Mouse (Mus musculus) 416B (cell line): ENCODE results near the gene Mest.

Experiments
- DNase-seq: peaks from one replicate; pipeline ENCODE4 v3.0.0; 2011; ENCODE audit warnings: low read depth

Mest gene

GRCm38 (mm10) chr6:30709115-30709514 is 14.2 kb upstream of the Mest start:
- no peak for DNase-seq

GRCm38 (mm10) chr6:30710371-30711364 is 12.7 kb upstream of the Mest start:
- no peak for DNase-seq

GRCm38 (mm10) chr6:30711365-30711763 is 12.0 kb upstream of the Mest start:
- DNase-seq = no peak

- peak; percentile 60 for DNase-seq
Observed at GRCm38 (mm10) chr6:30712484-30712883, 10.9 kb upstream of the Mest start.

- DNase-seq = no peak
Observed at GRCm38 (mm10) chr6:30713455-30713854, 9.9 kb upstream of the Mest start.

GRCm38 (mm10) chr6:30713896-30714295 is 9.5 kb upstream of the Mest start:
- DNase-seq = no peak

GRCm38 (mm10) chr6:30714891-30715471 is 8.4 kb upstream of the Mest start:
- no peak for DNase-seq

- no peak for DNase-seq
Observed at GRCm38 (mm10) chr6:30716796-30717195, 6.6 kb upstream of the Mest start.

- DNase-seq = no peak
Observed at GRCm38 (mm10) chr6:30722385-30723164, 772 bp upstream of the Mest start.

GRCm38 (mm10) chr6:30730301-30730971 is 7.1 kb downstream of the Mest start:
- DNase-seq = no peak

GRCm38 (mm10) chr6:30732571-30733130 is 9.3 kb downstream of the Mest start:
- DNase-seq = no peak

GRCm38 (mm10) chr6:30734465-30734864 is 11.1 kb downstream of the Mest start:
- no peak for DNase-seq

GRCm38 (mm10) chr6:30734988-30735727 is 11.8 kb downstream of the Mest start:
- no peak for DNase-seq

- DNase-seq = no peak
Observed at GRCm38 (mm10) chr6:30735728-30736371, 12.5 kb downstream of the Mest start.

GRCm38 (mm10) chr6:30736372-30736762 is 13.0 kb downstream of the Mest start:
- DNase-seq = no peak

- DNase-seq = no peak
Observed at GRCm38 (mm10) chr6:30736864-30737547, 13.7 kb downstream of the Mest start.

GRCm38 (mm10) chr6:30737548-30738463 is 14.5 kb downstream of the Mest start:
- no peak for DNase-seq

GRCm38 (mm10) chr6:30738464-30739006 is 15.2 kb downstream of the Mest start:
- DNase-seq = no peak
